Mouse (Mus musculus) heart, embryonic 12.5 days (tissue): Measurements from ENCODE around the gene Gm16181. TPM values are rescaled to one million over a fixed set of nuclear protein-coding genes. Genes with fewer than 3 reads are reported as not detected.

ENCODE experiments used
- ATAC-seq: fragments of 200-750 bp; cut with Nextera tagmentation; 2 replicates; pipeline ENCODE4 v1.8.0; 2017; ENCODE audit warnings: moderate TSS enrichment, moderate library complexity; ENCODE audit not compliant: insufficient number of reproducible peaks, low FRiP score
- H3K27ac ChIP-seq: fragments of 300-500 bp; sonication (generic); 2 replicates; pipeline ENCODE4 v1.5.1; 2016; ENCODE audit warnings: mild to moderate bottlenecking, moderate library complexity; ENCODE audit not compliant: poor library complexity, severe bottlenecking
- H3K27me3 ChIP-seq: fragments of 300-500 bp; sonication (generic); replicated peaks from 2 replicates; pipeline ENCODE4 v1.6.1; 2016; ENCODE audit warnings: mild to moderate bottlenecking, moderate library complexity
- H3K36me3 ChIP-seq: fragments of 300-500 bp; sonication (generic); 2 replicates; pipeline ENCODE4 v1.6.1; 2016; ENCODE audit warnings: mild to moderate bottlenecking, moderate library complexity
- H3K4me1 ChIP-seq: fragments of 300-500 bp; sonication (generic); replicated peaks from 2 replicates; pipeline ENCODE4 v1.6.1; 2016; ENCODE audit warnings: mild to moderate bottlenecking
- H3K4me2 ChIP-seq: fragments of 300-500 bp; sonication (generic); 2 replicates; pipeline ENCODE4 v1.6.1; 2016; ENCODE audit warnings: mild to moderate bottlenecking, moderate library complexity
- H3K4me3 ChIP-seq: fragments of 300-500 bp; sonication (generic); 2 replicates; pipeline ENCODE4 v1.5.1; 2016; ENCODE audit warnings: mild to moderate bottlenecking
- H3K9ac ChIP-seq: fragments of 300-500 bp; sonication (generic); 2 replicates; pipeline ENCODE4 v1.6.1; 2016; ENCODE audit warnings: mild to moderate bottlenecking, moderate library complexity
- H3K9me3 ChIP-seq: fragments of 300-500 bp; sonication (generic); replicated peaks from 2 replicates; pipeline ENCODE4 v1.6.1; 2016; ENCODE audit warnings: mild to moderate bottlenecking, moderate library complexity
- WGBS: fragments of 180-500 bp; shearing (Covaris S2); methylation state at CpG from one replicate; pipeline ENCODE4 v1.1.7; 2016; 5-methylcytosine and 5-hydroxymethylcytosine counted together
- polyA plus RNA-seq: library from polyadenylated mRNA; unstranded; fragments of >200 nt; fragmentation: Nextera tagmentation; extraction: Ambion mirVana; gene quantifications from 2 replicates; pipeline ENCODE4 v1.2.1, GENCODE M21; 2016

Gm16181 gene
- polyA plus RNA-seq, 1 experiment from 2014 or later = not detected

GRCm38 (mm10) chr17:35187345-35187744, 33.3 kb upstream of the Gm16181 start:
- Histone ChIP-seq H3K4me2 (no peak overlapping the region), H3K27ac (no peak overlapping the region), H3K4me3 (no peak overlapping the region), H3K27me3 (no peaks in the 10 kb centered on the region), H3K9ac (no peak overlapping the region), H3K36me3 (no peaks in the 10 kb centered on the region), H3K4me1 (peaks cover 12% of the 10 kb centered on the region), H3K9me3 (no peaks in the 10 kb centered on the region)
- no peak for ATAC-seq
- 69% methylated on average over 4 of the region's 4 CpGs for WGBS

GRCm38 (mm10) chr17:35187959-35188610, 32.5 kb upstream of the Gm16181 start, which contains the start of gene Lst1:
TSS of gene Lst1 (minus strand) at chr17:35188439.
- 72% methylated on average over 7 of the region's 7 CpGs for WGBS
- Histone ChIP-seq H3K4me3 (no peak within 1 kb of the TSS), H3K4me1 (peaks cover 12% of the 10 kb centered on the region), H3K36me3 (no peaks in the 10 kb centered on the region), H3K9me3 (no peaks in the 10 kb centered on the region), H3K27me3 (no peaks in the 10 kb centered on the region), H3K27ac (no peak within 1 kb of the TSS), H3K4me2 (no peak within 1 kb of the TSS), H3K9ac (no peak within 1 kb of the TSS)
- no peak for ATAC-seq

GRCm38 (mm10) chr17:35189186-35189585, 31.4 kb upstream of the Gm16181 start:
- WGBS = 47% methylated on average over 1 of the region's 1 CpGs

GRCm38 (mm10) chr17:35190096-35190495, 30.5 kb upstream of the Gm16181 start:
- H3K4me1 ChIP-seq = peaks cover 20% of the 10 kb centered on the region
- peaks cover 20% of the 10 kb centered on the region for H3K27me3 ChIP-seq
- WGBS = 50% methylated on average over 4 of the region's 4 CpGs
- no peaks in the 10 kb centered on the region for H3K36me3 ChIP-seq
- no peak for ATAC-seq
- H3K9me3 ChIP-seq = no peaks in the 10 kb centered on the region
- H3K27ac ChIP-seq = no peak overlapping the region
- H3K4me2 ChIP-seq = no peak overlapping the region
- H3K9ac ChIP-seq = no peak overlapping the region
- H3K4me3 ChIP-seq = no peak overlapping the region

More at GRCm38 (mm10) chr17:35189186-35189585, 31.4 kb upstream of the Gm16181 start:
- H3K9ac ChIP-seq = no peak overlapping the region
- peaks cover 13% of the 10 kb centered on the region for H3K4me1 ChIP-seq
- H3K27ac ChIP-seq = no peak overlapping the region
- H3K9me3 ChIP-seq = no peaks in the 10 kb centered on the region
- peaks cover 11% of the 10 kb centered on the region for H3K27me3 ChIP-seq
- no peak for ATAC-seq
- H3K4me3 ChIP-seq = no peak overlapping the region
- H3K36me3 ChIP-seq = no peaks in the 10 kb centered on the region
- H3K4me2 ChIP-seq = no peak overlapping the region

- no peak overlapping the region for H3K9ac ChIP-seq
- no peak overlapping the region for H3K27ac ChIP-seq
- H3K4me3 ChIP-seq = no peak overlapping the region
- 56% methylated on average over 2 of the region's 2 CpGs for WGBS
- ATAC-seq = no peak
- no peaks in the 10 kb centered on the region for H3K36me3 ChIP-seq
- no peaks in the 10 kb centered on the region for H3K9me3 ChIP-seq
- H3K4me1 ChIP-seq = peaks cover 23% of the 10 kb centered on the region
- peaks cover 35% of the 10 kb centered on the region for H3K27me3 ChIP-seq
- H3K4me2 ChIP-seq = no peak overlapping the region
These were observed 28.9 kb upstream of the Gm16181 start for GRCm38 (mm10) chr17:35191723-35192122.

- no peak overlapping the region for H3K4me2 ChIP-seq
- H3K4me3 ChIP-seq = no peak overlapping the region
- H3K36me3 ChIP-seq = no peaks in the 10 kb centered on the region
- ATAC-seq = no peak
- peaks cover 41% of the 10 kb centered on the region for H3K27me3 ChIP-seq
- H3K4me1 ChIP-seq = peaks cover 22% of the 10 kb centered on the region
- H3K9me3 ChIP-seq = no peaks in the 10 kb centered on the region
- H3K27ac ChIP-seq = no peak overlapping the region
- 71% methylated on average over 5 of the region's 5 CpGs for WGBS
- H3K9ac ChIP-seq = no peak overlapping the region
These were observed 27.7 kb upstream of the Gm16181 start for GRCm38 (mm10) chr17:35192924-35193323.

- H3K9ac ChIP-seq = 0 out of 2 replicates have a peak within 1 kb of the TSS, but pooled peaks have one; percentile 3
- peaks cover 20% of the 10 kb centered on the region for H3K4me1 ChIP-seq
- no peaks in the 10 kb centered on the region for H3K36me3 ChIP-seq
- peak; percentile 27; the same call in 1 of the 2 replicates for ATAC-seq
- H3K27ac ChIP-seq = no peak within 1 kb of the TSS
- WGBS = 52% methylated on average over 28 of the region's 28 CpGs
- H3K4me2 ChIP-seq = peak within 1 kb of the TSS; percentile 84
- H3K27me3 ChIP-seq = peaks cover 44% of the 10 kb centered on the region
- H3K9me3 ChIP-seq = no peaks in the 10 kb centered on the region
- H3K4me3 ChIP-seq = peak within 1 kb of the TSS; percentile 48; the same call in 1 of the 2 replicates
These were observed 26.5 kb upstream of the Gm16181 start, which contains the start of gene Ltb for GRCm38 (mm10) chr17:35193881-35194843. TSS of gene Ltb (plus strand) at chr17:35194439.

GRCm38 (mm10) chr17:35194844-35195630, 25.6 kb upstream of the Gm16181 start:
- peak overlapping the region; percentile 84 for H3K4me2 ChIP-seq
- H3K4me1 ChIP-seq = peaks cover 19% of the 10 kb centered on the region
- 29% methylated on average over 19 of the region's 19 CpGs for WGBS
- no peaks in the 10 kb centered on the region for H3K36me3 ChIP-seq
- peak overlapping the region; percentile 50 for H3K9ac ChIP-seq
- H3K27me3 ChIP-seq = peaks cover 51% of the 10 kb centered on the region
- ATAC-seq = 0 out of 2 replicates have a peak, but pooled peaks have one; percentile 23
- peak overlapping the region; percentile 48 for H3K4me3 ChIP-seq
- no peak overlapping the region for H3K27ac ChIP-seq
- H3K9me3 ChIP-seq = no peaks in the 10 kb centered on the region

- WGBS = 1% methylated on average over 66 of the region's 66 CpGs
- H3K9ac ChIP-seq = peak overlapping the region; percentile 50
- peak overlapping the region; percentile 84 for H3K4me2 ChIP-seq
- ATAC-seq = peak; percentile 86
- H3K9me3 ChIP-seq = no peaks in the 10 kb centered on the region
- peaks cover 59% of the 10 kb centered on the region for H3K27me3 ChIP-seq
- peak overlapping the region; percentile 48 for H3K4me3 ChIP-seq
- H3K27ac ChIP-seq = no peak overlapping the region
- no peaks in the 10 kb centered on the region for H3K36me3 ChIP-seq
- H3K4me1 ChIP-seq = peaks cover 19% of the 10 kb centered on the region
These were observed 24.9 kb upstream of the Gm16181 start for GRCm38 (mm10) chr17:35195631-35196320.

GRCm38 (mm10) chr17:35196321-35196641, 24.4 kb upstream of the Gm16181 start:
- Histone ChIP-seq H3K4me3 (peak overlapping the region; percentile 48), H3K9ac (peak overlapping the region; percentile 50; the same call in 1 of the 2 replicates)

More at GRCm38 (mm10) chr17:35196321-35196641, 24.4 kb upstream of the Gm16181 start:
- Histone ChIP-seq H3K27me3 (peaks cover 64% of the 10 kb centered on the region), H3K9me3 (no peaks in the 10 kb centered on the region), H3K27ac (no peak overlapping the region), H3K36me3 (no peaks in the 10 kb centered on the region), H3K4me1 (peaks cover 19% of the 10 kb centered on the region), H3K4me2 (peak overlapping the region; percentile 84)
- ATAC-seq = no peak
- WGBS = 31% methylated on average over 9 of the region's 9 CpGs
